In the genomic region with DNA sequence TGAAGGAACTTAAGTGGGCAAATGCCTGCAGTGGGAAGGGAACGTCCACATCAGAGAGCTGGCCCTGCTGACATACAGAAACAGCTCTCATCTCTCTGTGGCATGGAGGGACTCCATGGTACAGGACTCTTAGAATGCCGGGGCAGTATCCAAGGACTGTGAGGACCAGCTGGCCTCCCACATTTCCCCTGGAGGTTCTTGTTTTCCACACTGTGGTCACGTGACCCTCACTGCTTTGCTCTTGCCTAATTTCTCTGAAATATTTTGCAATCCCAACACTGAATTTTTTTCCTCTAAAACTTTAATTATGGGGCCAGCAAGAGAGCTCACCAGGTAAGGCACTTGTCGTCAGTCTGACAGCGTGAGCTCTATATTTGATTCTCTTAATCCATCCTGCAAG, we compare ENCODE assay signal across 23 mouse cellular contexts. TPM values are rescaled to one million over a fixed set of nuclear protein-coding genes. Genes with fewer than 3 reads are reported as not detected.
DNase-seq lines count a peak whose midpoint lies in the region; ATAC-seq lines count a peak whose summit lies in the region.
"Had no signal": no experiment of that assay in that cellular context is flagged by ENCODE, and none has a peak within 500 bp of the region (broad histone marks: within the 10 kb centered on the region; RNA-seq: fewer than 3 reads in every experiment).

No protein-coding gene starts in this region.

- peaks cover 24% of the 10 kb centered on the region for H3K36me3 ChIP-seq in heart, embryonic 11.5 days (ENCODE audit: control insufficient read depth, insufficient read depth, low read length)

- WGBS in heart, embryonic 11.5 days (ENCODE audit: insufficient replicate concordance), result 85% methylated on average over 5 of the region's 5 CpGs

- H3K4me1 ChIP-seq in heart, embryonic 11.5 days (ENCODE audit: control insufficient read depth, insufficient read depth, low read length), result no peaks in the 10 kb centered on the region

- H3K4me2 ChIP-seq in heart, embryonic 11.5 days, result no peak overlapping the region
- H3K4me2 ChIP-seq: embryonic facial prominence, embryonic 13.5 days; heart, embryonic 13.5 days; liver, embryonic 15.5 days; midbrain, embryonic 12.5 days; neural tube, embryonic 12.5 days had no signal

- no peak for ATAC-seq in heart, embryonic 11.5 days (replicated peaks; ENCODE audit: insufficient number of reproducible peaks, low FRiP score, low TSS enrichment)
- ATAC-seq: forebrain, embryonic 14.5 days had no signal

- H3K27me3 ChIP-seq in heart, embryonic 11.5 days (ENCODE audit: control insufficient read depth, insufficient read depth, low read length), result no peaks in the 10 kb centered on the region
- H3K27me3 ChIP-seq: CH12.LX; embryonic facial prominence, embryonic 13.5 days; heart, embryonic 13.5 days; liver, embryonic 15.5 days; midbrain, embryonic 12.5 days; neural tube, embryonic 12.5 days had no signal

- H3K9me3 ChIP-seq in heart, embryonic 11.5 days (replicated peaks; ENCODE audit: control insufficient read depth, low read length), result no peaks in the 10 kb centered on the region
- H3K9me3 ChIP-seq: embryonic facial prominence, embryonic 13.5 days; hindbrain, embryonic 10.5 days; liver, embryonic 15.5 days; midbrain, embryonic 12.5 days; neural tube, embryonic 12.5 days had no signal

- no peak overlapping the region for H3K4me3 ChIP-seq in heart, embryonic 11.5 days (ENCODE audit: low read depth, low read length)
- H3K4me3 ChIP-seq: embryonic facial prominence, embryonic 13.5 days; heart, embryonic 13.5 days; hindbrain, embryonic 10.5 days; liver, embryonic 15.5 days; midbrain, embryonic 12.5 days; neural tube, embryonic 12.5 days had no signal

- no peak overlapping the region for H3K27ac ChIP-seq in heart, embryonic 11.5 days (ENCODE audit: low read depth, low read length)
- H3K27ac ChIP-seq: embryonic facial prominence, embryonic 13.5 days; heart, embryonic 13.5 days; hindbrain, embryonic 10.5 days; liver, embryonic 15.5 days; midbrain, embryonic 12.5 days; neural tube, embryonic 12.5 days had no signal

- DNase-seq in adrenal gland, postnatal 10 days, result peak; percentile 17
- DNase-seq in adrenal gland, adult 8-10 months, result no peak
- DNase-seq in heart, adult 8-10 months (ENCODE audit: low spot score), result peak; percentile 50
- peak; percentile 32 for DNase-seq in adipocyte (ENCODE audit: low spot score)
- peak; percentile 55 for DNase-seq in lung, postnatal 36 days
- no peak for DNase-seq in kidney, adult 8-10 months
- DNase-seq: adrenal gland, postnatal 25 days; cerebellum, adult 11 months; cerebellum, postnatal 14 days; kidney, adult 2 months; kidney, postnatal 25 days; right cerebral cortex, adult 18-20 months; thymus, postnatal 36 days had no signal

- no peak overlapping the region for H3K9ac ChIP-seq in heart, embryonic 11.5 days (ENCODE audit: low read depth, low read length)
- H3K9ac ChIP-seq: embryonic facial prominence, embryonic 13.5 days; heart, embryonic 13.5 days; liver, embryonic 15.5 days; midbrain, embryonic 12.5 days; neural tube, embryonic 12.5 days had no signal

RNA-seq across cellular contexts. Expression of a gene that starts 21.3 kb away (rescaled TPM):
- 10 to 100 TPM; 21.1 to 25.4 TPM for total RNA-seq in adrenal gland, postnatal 10 days (2021)
- 10 to 100 TPM; 18.0 to 30.4 (median 24.3) TPM for total RNA-seq in adrenal gland, adult 8-10 months (2022)
- total RNA-seq in heart, adult 8-10 months (2022), result 1 to 10 TPM; 7.8 to 9.4 (median 9.1) TPM
- 28.5 and 28.7 TPM in 2 replicates for polyA plus RNA-seq in heart, embryonic 11.5 days (2014; fragmentation: Nextera tagmentation; extraction: Ambion mirVana)

RNA-seq across cellular contexts. Expression of a gene that starts 46.4 kb away (rescaled TPM):
- 10 to 100 TPM; 28.9 to 30.8 TPM for total RNA-seq in adrenal gland, postnatal 10 days (2021)
- total RNA-seq in adrenal gland, adult 8-10 months (2022), result 10 to 100 TPM in 1 of 4 experiments, 1 to 10 TPM in 3; 4.4 to 10.0 (median 7.4) TPM
- 1 to 10 TPM in 2 of 4 experiments, under 1 TPM in 2; 0.80 to 1.4 (median 1.2) TPM for total RNA-seq in heart, adult 8-10 months (2022)
- 20.4 and 22.7 TPM in 2 replicates for polyA plus RNA-seq in heart, embryonic 11.5 days (2014; fragmentation: Nextera tagmentation; extraction: Ambion mirVana)
- total RNA-seq: MEL had no signal

RNA-seq across cellular contexts. Expression of a gene that starts 47.4 kb away (rescaled TPM):
- 10 to 100 TPM; 86.9 to 90.3 TPM for total RNA-seq in adrenal gland, postnatal 10 days (2021)
- 100 to 1,000 TPM; 109 to 141 (median 130) TPM for total RNA-seq in adrenal gland, adult 8-10 months (2022)
- 10 to 100 TPM; 38.3 to 41.1 (median 40.0) TPM for total RNA-seq in heart, adult 8-10 months (2022)
- polyA plus RNA-seq in heart, embryonic 11.5 days (2014; fragmentation: Nextera tagmentation; extraction: Ambion mirVana), result 118 and 151 TPM in 2 replicates

Comparison
In these comparisons a context has a peak if more than half of its experiments do, and no peak if none do; other contexts are left out.
1. DNase-seq: peak in adrenal gland, postnatal 10 days (single experiment), heart, adult 8-10 months (single experiment), adipocyte (single experiment) and lung, postnatal 36 days (single experiment); none in adrenal gland, adult 8-10 months (single experiment) and kidney, adult 8-10 months (0 of 2).